Mouse (Mus musculus): ENCODE data around the gene Aim2.

The Aim2 gene

DNA sequence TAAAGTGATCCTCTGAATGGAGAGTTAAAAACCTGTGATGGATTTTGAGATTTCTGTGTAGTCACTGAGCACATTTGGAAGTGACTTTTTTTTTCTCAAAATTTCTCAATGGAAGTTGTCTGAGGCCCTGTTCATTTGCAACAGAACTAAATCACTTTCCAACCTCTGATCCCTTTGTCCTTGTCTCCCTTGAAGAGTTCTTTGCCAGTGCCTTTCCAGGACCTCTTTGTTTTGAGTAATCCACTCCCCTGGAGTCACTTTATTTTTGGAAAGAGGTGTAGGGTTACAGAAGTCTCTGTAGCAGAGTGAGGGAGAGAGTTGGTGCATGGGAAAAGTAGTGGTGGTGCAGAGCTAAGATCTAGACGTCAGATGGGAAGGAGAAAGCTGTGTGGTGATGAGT is 2.2 kb upstream of the Aim2 start:
- no peak for DNase-seq

DNA sequence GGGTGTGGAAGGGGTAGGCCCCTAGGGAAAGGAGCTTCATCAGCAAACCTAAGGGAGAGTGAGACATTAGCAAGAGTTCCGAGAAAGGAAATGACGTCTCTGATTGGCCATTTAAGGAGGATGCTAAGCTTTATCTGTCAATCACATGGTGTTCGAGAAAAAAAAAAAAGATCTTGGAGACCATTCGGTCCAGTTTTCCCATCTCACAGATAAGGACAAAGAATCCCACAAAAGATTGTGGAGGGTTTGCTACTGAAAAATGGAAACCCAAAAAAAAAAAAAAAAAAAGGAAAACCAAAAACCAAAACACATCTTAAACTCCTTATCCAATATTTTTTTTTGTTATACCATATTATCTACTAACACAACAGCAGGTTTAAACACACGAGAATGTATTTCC is 1.5 kb upstream of the Aim2 start:
- no peak for DNase-seq

GRCm38 (mm10) chr1:173349946-173350345 is 733 bp upstream of the Aim2 start:
- peak; percentile 39 for DNase-seq

DNA sequence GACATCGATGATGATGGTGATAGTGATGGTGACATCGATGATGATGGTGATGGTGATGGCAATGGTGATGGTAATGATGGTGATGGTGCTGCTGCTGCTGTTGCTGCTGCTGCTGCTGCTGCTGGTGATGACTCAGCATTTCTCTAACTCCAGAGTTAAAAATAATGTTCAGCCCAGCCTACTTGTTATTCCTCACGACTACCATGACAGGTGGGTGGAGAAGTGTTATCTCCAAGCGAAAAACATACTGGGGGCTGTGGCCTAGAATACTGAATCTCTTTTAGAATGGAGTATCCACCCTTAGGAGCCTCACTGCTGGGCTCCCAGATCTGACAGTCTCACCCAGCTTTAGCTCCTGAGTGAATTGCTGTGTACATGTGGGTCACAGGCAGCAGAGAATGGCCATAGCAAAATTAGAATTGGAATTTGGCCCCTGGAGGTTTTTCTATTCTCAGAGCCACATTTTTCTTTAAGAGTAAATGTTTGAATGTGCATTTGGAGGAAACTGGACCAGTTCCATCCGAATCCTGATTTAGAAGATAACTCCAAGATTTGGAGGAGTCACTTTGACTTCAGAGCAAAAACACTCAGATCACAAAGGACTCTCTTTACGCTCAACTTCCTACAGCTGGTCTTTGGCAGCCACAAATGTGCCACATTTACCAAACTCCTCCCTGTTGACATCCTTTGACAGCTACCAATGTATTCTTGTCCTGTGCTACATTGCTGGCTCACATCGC is 4.6 kb downstream of the Aim2 start:
- no peak for DNase-seq

- no peak for DNase-seq
These were observed 6.0 kb downstream of the Aim2 start for GRCm38 (mm10) chr1:173356699-173357098.

DNA sequence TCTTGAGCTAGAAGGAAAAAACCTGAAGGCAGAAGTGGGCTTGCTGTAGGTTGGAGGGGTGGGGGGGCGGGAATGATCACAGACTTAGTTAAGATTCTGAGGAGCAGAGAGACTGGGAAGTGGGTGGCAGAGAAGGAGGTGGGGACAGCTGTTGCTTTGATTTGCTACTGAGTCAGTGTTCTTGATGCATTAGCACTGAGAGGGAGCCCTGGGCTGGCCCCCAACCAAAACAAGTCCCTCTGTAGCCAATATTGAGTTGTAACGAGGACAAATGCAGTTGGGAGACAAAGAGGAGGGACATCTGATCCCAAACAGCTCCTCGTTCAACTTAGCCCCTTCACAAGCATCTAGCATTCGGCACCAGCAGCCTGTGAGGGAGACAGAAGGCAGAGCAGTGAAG is 7.1 kb downstream of the Aim2 start:
- DNase-seq = no peak

- DNase-seq = no peak
These were observed 9.1 kb downstream of the Aim2 start for GRCm38 (mm10) chr1:173359590-173360290.

DNA sequence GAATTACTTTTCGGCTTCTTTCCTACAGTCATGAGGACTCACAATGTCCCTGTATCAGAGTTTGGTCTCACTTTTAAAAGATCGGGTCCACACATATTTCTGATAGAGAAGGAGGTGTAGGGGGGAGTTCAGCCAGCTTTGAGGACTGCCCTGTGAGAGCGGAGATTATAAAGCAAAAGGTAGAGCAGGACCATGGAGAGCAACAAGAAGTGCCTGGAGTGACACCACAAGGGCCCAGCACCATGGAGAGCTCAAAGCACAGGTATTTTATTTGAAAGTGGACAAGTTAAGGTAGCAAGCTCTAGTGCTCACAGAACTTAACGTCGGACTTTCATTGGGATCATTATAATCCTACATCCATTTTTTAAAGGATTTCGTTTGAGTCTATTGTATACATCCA is 11.0 kb downstream of the Aim2 start:
- peak; percentile 81 for DNase-seq

GRCm38 (mm10) chr1:173363436-173363835 is 12.8 kb downstream of the Aim2 start:
- no peak for DNase-seq

DNA sequence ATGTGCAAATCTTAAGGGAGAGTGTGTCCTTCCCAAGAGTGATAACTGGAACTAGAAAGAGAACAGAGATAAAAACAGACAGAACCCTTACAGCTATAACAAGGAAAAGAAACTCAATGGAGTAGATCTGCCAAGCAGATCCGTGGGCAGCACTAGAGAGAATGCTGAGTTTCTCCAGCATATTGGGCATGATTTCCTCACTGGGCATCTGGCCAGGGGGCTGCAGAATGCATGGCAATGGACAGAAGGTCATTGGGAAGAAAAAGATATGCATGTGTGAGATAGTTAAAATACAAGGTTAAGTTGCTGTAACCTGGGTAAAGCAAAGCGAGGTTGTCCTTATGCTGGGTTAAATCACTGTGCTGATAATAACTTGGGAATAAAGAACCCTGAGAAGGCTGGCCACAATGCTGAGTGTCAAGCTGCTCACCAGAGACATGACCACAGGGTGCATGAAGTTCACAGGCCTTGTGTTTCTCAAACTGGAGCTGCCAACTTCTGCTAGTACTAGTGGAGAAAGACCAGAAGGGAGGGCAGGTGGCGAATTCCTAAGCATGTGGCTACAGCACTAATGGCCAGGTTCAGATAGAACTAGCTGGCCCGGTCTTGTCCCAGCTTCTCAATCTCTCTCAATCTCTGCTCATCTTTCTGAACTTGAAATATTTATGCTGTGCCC is 13.6 kb downstream of the Aim2 start:
- no peak for DNase-seq

DNA sequence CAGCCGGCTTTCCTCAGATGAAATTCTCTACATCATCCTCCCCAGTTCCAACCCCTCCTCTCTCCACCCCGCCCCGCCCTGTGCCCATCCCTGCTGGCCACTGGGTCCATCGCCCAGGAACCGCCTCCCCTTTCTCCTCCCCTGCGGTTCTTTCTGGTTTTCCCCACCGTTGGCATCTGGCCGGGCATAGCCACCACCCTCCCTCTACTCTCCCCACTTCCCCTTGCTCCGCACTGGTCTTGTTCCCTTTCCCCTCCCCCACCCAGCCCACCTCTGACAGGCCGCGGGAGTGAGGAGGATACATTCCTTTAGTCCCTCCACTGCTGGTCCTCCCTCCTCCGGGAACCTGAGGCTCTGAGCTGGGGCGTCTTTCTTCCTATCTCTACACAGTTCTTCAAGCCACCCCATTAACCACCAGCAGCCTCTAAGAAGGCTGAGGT is 15.3 kb downstream of the Aim2 start:
- DNase-seq = no peak

GRCm38 (mm10) chr1:173366701-173367355 is 16.1 kb downstream of the Aim2 start:
- DNase-seq = no peak

- DNase-seq = no peak
These were observed 16.8 kb downstream of the Aim2 start, which contains the start of gene Cadm3 for GRCm38 (mm10) chr1:173367356-173368046. Gene Cadm3 (minus strand): TSS chr1:173367695.

DNA sequence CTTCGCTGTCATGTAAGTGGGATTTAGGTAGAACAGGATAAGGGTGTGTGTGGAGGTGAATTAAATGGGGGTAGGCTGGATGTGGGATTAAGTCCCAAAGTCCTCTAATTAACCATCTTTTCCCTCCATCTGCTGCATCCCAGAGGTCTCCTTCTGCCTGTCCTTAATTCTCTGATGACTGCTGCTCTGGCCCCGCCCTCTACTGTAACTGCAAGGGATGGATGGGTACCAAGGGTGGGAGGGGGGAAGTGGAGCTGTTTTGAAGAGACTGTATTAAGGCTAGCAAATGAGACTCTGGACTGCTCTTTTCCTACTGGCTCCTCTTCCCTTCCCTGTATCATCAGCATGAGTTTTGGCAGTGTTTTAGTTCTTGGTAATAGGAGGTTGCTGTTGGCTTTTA is 18.9 kb downstream of the Aim2 start:
- no peak for DNase-seq

- no peak for DNase-seq
These were observed 19.8 kb downstream of the Aim2 start for GRCm38 (mm10) chr1:173370456-173370855.

DNA sequence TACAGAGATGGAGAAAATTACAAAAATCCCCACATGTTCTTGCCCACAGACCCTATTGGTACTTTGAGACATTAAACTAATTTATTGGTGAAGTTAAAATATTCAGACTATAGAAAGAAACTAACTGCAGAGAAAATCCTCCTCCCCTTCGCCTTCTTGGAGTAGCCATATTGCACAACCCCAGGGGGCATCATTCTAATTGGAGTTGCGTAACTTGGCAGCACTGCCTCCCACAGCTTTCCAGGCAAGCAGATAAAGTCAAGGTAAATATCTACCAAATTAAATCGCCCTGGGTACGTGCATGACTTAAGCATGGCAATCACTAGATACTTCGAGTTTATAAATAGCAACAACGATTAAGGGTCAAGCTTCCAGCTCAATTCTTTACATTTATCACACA is 20.9 kb downstream of the Aim2 start:
- no peak for DNase-seq

DNA sequence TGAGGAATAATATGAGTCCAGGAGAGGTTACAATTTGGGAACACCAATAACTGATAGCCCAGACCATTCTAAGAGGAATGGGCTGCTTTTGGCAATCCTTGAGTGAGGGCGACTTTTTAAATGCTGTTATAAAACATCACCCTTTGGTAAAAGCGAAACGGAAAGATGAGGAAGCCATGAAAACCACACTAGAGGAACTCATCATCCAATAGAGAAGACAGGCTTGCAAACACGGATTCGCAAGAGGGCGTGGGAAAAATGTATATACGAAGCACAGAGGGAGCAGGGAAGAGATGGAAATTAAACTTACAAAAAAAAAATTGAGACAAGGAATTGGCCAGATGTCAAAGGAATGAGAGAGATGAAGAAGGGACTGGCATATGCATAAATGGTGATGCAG is 23.3 kb downstream of the Aim2 start:
- no peak for DNase-seq

DNA sequence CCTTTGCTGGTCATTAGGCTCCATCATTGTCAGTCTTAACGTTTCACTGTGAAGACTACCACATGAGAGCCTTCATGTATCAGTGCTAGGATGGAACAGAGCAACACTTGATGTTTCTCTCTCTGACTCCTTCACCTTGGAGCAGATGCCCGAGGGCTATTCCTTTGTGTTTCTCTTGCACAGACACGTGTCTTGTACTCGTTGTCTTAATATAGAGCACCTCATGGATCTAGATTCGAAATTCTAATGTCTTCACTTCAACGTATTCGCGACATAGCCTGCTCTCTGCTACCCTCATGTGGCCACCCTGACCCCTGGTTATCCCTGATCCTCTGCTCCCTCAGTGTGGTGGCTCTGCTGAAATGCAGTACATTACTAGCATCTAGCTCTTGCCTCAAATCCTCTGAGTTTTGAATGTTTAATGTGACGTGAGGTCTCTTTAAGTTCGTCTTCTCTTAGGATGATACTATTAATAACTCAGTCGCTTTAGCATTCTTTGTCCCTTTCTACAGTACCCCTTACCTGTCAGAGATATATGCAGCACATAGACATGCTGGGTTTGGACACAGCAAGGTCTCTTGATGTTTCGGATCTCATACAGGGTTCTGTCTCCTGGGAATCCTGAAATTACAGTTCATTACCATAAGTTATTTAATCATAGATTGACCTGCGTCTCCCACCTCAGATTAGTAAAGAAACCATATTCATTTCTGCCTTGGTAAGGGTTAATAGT is 26.9 kb downstream of the Aim2 start:
- DNase-seq = peak; percentile 61

GRCm38 (mm10) chr1:173381436-173381835 is 30.8 kb downstream of the Aim2 start:
- no peak for DNase-seq

GRCm38 (mm10) chr1:173389431-173389830 is 38.8 kb downstream of the Aim2 start:
- no peak for DNase-seq

DNA sequence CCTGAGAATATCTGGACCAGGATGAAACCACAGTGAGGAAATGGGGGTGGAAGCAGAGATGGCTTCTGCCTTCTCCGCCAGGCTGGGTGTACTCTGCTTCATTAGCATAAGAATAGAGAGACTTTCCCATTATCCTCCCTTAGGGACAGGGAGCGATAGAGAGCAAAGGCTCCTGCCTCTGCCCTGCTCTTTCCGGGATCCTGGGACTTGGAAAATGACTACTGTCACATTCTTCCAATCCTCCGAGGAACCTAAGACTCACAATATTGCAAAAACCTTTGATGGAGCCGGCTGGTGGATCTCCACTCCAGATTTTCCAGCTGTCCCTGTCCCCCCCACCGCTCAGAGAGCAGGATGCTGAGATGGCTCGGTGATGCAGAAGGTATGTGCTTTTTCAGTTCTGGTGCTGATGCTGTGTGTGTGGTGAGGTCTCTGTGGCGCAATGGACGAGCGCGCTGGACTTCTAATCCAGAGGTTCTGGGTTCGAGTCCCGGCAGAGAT is 39.3 kb downstream of the Aim2 start:
- peak; percentile 6 for DNase-seq

DNA sequence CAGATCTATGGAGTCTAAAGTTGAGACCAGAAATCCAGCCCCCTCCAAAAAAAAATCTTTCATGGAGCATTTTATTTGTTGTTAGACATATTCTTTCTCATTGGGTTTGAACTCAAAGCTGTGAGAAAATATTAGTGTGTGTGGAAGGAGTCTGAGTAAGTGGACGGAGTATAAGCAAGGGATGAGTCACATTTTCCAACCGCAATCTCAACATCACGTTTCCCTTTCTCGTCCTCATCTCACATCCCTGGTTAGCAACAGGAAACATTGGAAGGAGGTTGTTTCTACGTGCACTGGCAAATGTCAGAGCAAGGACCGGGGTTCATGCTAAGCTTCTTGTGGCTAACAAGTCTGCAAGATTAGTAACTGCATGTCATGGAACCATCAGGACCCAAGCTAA is 41.1 kb downstream of the Aim2 start:
- no peak for DNase-seq
